Mouse (Mus musculus) hematopoietic multipotent progenitor cell, adult 10-12 weeks (in vitro differentiated cells): ENCODE results near the gene Mutyh. TPM values are rescaled to one million over a fixed set of nuclear protein-coding genes. Genes with fewer than 3 reads are reported as not detected.

ENCODE experiments used
- polyA plus RNA-seq: library from polyadenylated mRNA; stranded (reverse); fragments of >175 nt; gene quantifications from 2 replicates; pipeline ENCODE4 v1.2.3, GENCODE M21; 2012; ENCODE audit warnings: low replicate concordance

Mutyh gene
- polyA plus RNA-seq, result 13.7 and 19.9 TPM in 2 replicates

DNA sequence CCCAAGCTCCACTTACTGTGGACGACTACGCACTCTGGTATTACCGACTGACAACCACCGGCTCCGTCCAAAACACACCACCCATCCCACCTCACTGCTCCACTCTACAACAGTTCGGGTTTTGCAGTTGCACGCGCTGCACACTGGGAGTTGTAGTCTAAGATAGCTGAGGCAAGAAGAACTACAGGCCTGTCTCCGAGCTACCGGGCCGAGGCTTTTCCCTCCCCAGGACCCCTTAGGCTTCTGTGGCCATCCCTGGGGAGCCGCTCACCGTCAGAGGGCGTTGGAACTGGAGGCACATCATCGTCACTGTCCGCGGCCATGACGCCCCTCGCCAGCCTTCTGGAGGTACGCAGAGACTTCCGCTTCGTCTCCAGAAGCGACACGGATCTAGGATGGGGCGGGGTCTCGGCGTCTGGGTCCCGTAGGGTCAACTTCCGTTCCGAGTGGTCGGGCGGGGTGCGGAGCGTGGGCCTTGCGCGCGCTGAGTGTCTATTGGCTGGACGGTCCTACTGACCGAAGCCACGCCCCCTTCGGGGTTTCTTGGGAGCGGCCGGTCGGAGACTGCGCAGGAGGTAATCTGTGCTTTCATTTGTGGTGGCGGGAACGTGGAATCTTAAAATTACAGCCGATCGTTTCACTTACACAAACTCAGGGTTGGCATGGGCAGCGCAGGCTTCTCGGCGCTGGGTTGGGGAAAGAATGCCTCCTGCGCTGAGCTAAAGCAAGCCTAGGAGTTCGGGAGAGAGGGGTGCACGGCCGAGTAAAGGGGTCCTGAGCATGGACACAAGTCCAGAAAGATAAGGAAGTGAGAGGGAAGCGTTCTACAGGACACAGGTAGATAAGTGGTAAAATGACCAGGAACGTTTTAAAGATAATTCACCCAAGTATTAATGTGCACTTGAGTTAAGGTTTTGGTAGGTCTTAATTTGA lies at the start of gene Mutyh, which contains the start of gene Toe1:
Gene Mutyh (plus strand): TSS at position 527 of the 933 bp plus-strand sequence.
Gene Toe1 (minus strand): TSS at position 444 of the 933 bp plus-strand sequence.

DNA sequence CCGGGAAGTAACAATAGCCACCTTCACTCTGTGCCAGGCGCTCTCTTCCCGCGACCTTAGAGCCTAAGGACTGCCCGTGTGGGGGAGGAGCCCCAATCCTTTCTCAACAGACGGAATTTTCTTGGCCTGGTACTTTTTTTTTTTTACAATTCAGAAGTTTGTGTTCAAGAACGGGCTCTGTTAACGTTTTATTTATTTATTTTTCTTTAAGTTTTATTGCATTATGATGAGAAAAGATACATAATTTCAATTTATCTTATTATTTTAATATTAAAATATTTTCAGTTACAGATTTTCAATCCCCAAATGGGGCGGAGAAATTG lies 14.1 kb downstream of the Mutyh start, which contains the start of gene Hpdl:
Gene Hpdl (minus strand): TSS at position 14 of the 323 bp plus-strand sequence.

Other genes starting within 250 kb of the Mutyh start
- gene Ccdc17, start 211.1 kb upstream of the Mutyh start, polyA plus RNA-seq, result 5.2 and 5.3 TPM in 2 replicates
- gene Nasp, start 179.8 kb upstream of the Mutyh start, polyA plus RNA-seq, result 0.47 and 15.0 TPM in 2 replicates
- gene Akr1a1, start 156.0 kb upstream of the Mutyh start, polyA plus RNA-seq, result 114 and 200 TPM in 2 replicates
- gene Prdx1, start 122.2 kb upstream of the Mutyh start, polyA plus RNA-seq, result 2.7 and 20.5 TPM in 2 replicates
- 0.35 and 1.0 TPM in 2 replicates for gene Mmachc, start 99.3 kb upstream of the Mutyh start, polyA plus RNA-seq
- 1.2 and 5.7 TPM in 2 replicates for gene Ccdc163, start 99.2 kb upstream of the Mutyh start, polyA plus RNA-seq
- gene Tesk2, start 86.8 kb upstream of the Mutyh start, polyA plus RNA-seq, result 3.9 and 9.9 TPM in 2 replicates
- 2.3 and 5.9 TPM in 2 replicates for gene Toe1, start 83 bp upstream of the Mutyh start, polyA plus RNA-seq
- 0.28 and 0.30 TPM in 2 replicates for gene Hpdl, start 14.0 kb downstream of the Mutyh start, polyA plus RNA-seq
- gene Zswim5, start 69.7 kb downstream of the Mutyh start, polyA plus RNA-seq, result 0.03 and 0.09 TPM in 2 replicates
- 4.5 and 43.6 TPM in 2 replicates for gene Urod, start 186.7 kb downstream of the Mutyh start, polyA plus RNA-seq
- 22.0 and 30.3 TPM in 2 replicates for gene Hectd3, start 187.6 kb downstream of the Mutyh start, polyA plus RNA-seq
- gene Eif2b3, start 211.7 kb downstream of the Mutyh start, polyA plus RNA-seq, result 0.81 and 2.7 TPM in 2 replicates